Mouse (Mus musculus) midbrain, embryonic 12.5 days (tissue): ENCODE results near the gene Usp25. TPM values are rescaled to one million over a fixed set of nuclear protein-coding genes. Genes with fewer than 3 reads are reported as not detected.

Source experiments
- ATAC-seq: fragments of 200-750 bp; cut with Nextera tagmentation; 2 replicates; pipeline ENCODE4 v1.8.0; 2017; ENCODE audit warnings: low read depth, moderate TSS enrichment, moderate library complexity; ENCODE audit not compliant: low FRiP score
- H3K27ac ChIP-seq: fragments of 300-500 bp; sonication (generic); replicated peaks from 2 replicates; pipeline ENCODE4 v1.5.1; 2016; ENCODE audit warnings: mild to moderate bottlenecking
- H3K27me3 ChIP-seq: fragments of 300-500 bp; sonication (generic); 2 replicates; pipeline ENCODE4 v1.6.1; 2016; ENCODE audit warnings: mild to moderate bottlenecking
- H3K36me3 ChIP-seq: fragments of 300-500 bp; sonication (generic); 2 replicates; pipeline ENCODE4 v1.6.1; 2016
- H3K4me1 ChIP-seq: fragments of 300-500 bp; sonication (generic); 2 replicates; pipeline ENCODE4 v1.6.1; 2016
- H3K4me2 ChIP-seq: fragments of 300-500 bp; sonication (generic); replicated peaks from 2 replicates; pipeline ENCODE4 v1.6.1; 2016; ENCODE audit warnings: mild to moderate bottlenecking, moderate library complexity
- H3K4me3 ChIP-seq: fragments of 300-500 bp; sonication (generic); 2 replicates; pipeline ENCODE4 v1.5.1; 2016; ENCODE audit warnings: mild to moderate bottlenecking
- H3K9ac ChIP-seq: fragments of 300-500 bp; sonication (generic); replicated peaks from 2 replicates; pipeline ENCODE4 v1.6.1; 2016; ENCODE audit warnings: mild to moderate bottlenecking, moderate library complexity
- H3K9me3 ChIP-seq: fragments of 300-500 bp; sonication (generic); 2 replicates; pipeline ENCODE4 v1.6.1; 2016; ENCODE audit warnings: mild to moderate bottlenecking
- WGBS: fragments of 180-500 bp; shearing (Covaris S2); methylation state at CpG from one replicate; pipeline ENCODE4 v1.1.7; 2016; 5-methylcytosine and 5-hydroxymethylcytosine counted together
- polyA plus RNA-seq: library from polyadenylated mRNA; unstranded; fragments of >200 nt; fragmentation: Nextera tagmentation; extraction: Ambion mirVana; gene quantifications from 2 replicates; pipeline ENCODE4 v1.2.1, GENCODE M21; 2016

The Usp25 gene
- 19.9 TPM in 2 replicates for polyA plus RNA-seq

GRCm38 (mm10) chr16:77013427-77014320 lies at the start of gene Usp25:
Usp25 (plus strand) TSS chr16:77013706.
- H3K9me3 ChIP-seq, result no peaks in the 10 kb centered on the region
- peak within 1 kb of the TSS; percentile 67 for H3K4me2 ChIP-seq
- no peaks in the 10 kb centered on the region for H3K36me3 ChIP-seq
- H3K4me3 ChIP-seq, result peak within 1 kb of the TSS; percentile 87
- H3K4me1 ChIP-seq, result peaks cover 11% of the 10 kb centered on the region; the same call in 1 of the 2 replicates
- WGBS, result 1% methylated on average over 103 of the region's 126 CpGs
- H3K9ac ChIP-seq, result peak within 1 kb of the TSS; percentile 76
- peak; percentile 97 for ATAC-seq
- H3K27me3 ChIP-seq, result no peaks in the 10 kb centered on the region
- peak within 1 kb of the TSS; percentile 81 for H3K27ac ChIP-seq

GRCm38 (mm10) chr16:76967593-76968275 lies 45.8 kb upstream of the Usp25 start:
- Histone ChIP-seq H3K36me3 (no peaks in the 10 kb centered on the region), H3K4me3 (no peak overlapping the region), H3K9me3 (no peaks in the 10 kb centered on the region), H3K27ac (no peak overlapping the region), H3K4me1 (no peaks in the 10 kb centered on the region), H3K4me2 (no peak overlapping the region), H3K9ac (no peak overlapping the region), H3K27me3 (no peaks in the 10 kb centered on the region)
- 93% methylated on average over 3 of the region's 3 CpGs for WGBS
- ATAC-seq, result no peak

GRCm38 (mm10) chr16:76971211-76971610 lies 42.3 kb upstream of the Usp25 start:
- ATAC-seq, result no peak
- whole genome bisulfite sequencing, result 24% methylated on average over 5 of the region's 5 CpGs
- Histone ChIP-seq H3K4me1 (no peaks in the 10 kb centered on the region), H3K9ac (no peak overlapping the region), H3K27ac (no peak overlapping the region), H3K27me3 (no peaks in the 10 kb centered on the region), H3K36me3 (no peaks in the 10 kb centered on the region), H3K4me3 (no peak overlapping the region), H3K9me3 (no peaks in the 10 kb centered on the region), H3K4me2 (no peak overlapping the region)

GRCm38 (mm10) chr16:76976787-76977430 lies 36.6 kb upstream of the Usp25 start:
- H3K9ac ChIP-seq, result no peak overlapping the region
- no peaks in the 10 kb centered on the region for H3K36me3 ChIP-seq
- no peak overlapping the region for H3K4me3 ChIP-seq
- no peak overlapping the region for H3K4me2 ChIP-seq
- H3K27me3 ChIP-seq, result no peaks in the 10 kb centered on the region
- no peak for ATAC-seq
- WGBS, result 84% methylated on average over 5 of the region's 5 CpGs
- H3K27ac ChIP-seq, result no peak overlapping the region
- H3K4me1 ChIP-seq, result no peaks in the 10 kb centered on the region
- H3K9me3 ChIP-seq, result no peaks in the 10 kb centered on the region

GRCm38 (mm10) chr16:76983696-76984095 lies 29.8 kb upstream of the Usp25 start:
- WGBS, result 86% methylated on average over 6 of the region's 6 CpGs
- no peak overlapping the region for H3K4me3 ChIP-seq

GRCm38 (mm10) chr16:76987711-76988110 lies 25.8 kb upstream of the Usp25 start:
- WGBS, result 83% methylated on average over 4 of the region's 4 CpGs

More at GRCm38 (mm10) chr16:76983696-76984095, 29.8 kb upstream of the Usp25 start:
- Histone ChIP-seq H3K27me3 (no peaks in the 10 kb centered on the region), H3K36me3 (no peaks in the 10 kb centered on the region), H3K9ac (no peak overlapping the region), H3K4me2 (no peak overlapping the region), H3K4me1 (no peaks in the 10 kb centered on the region), H3K27ac (no peak overlapping the region), H3K9me3 (no peaks in the 10 kb centered on the region)
- ATAC-seq, result no peak

GRCm38 (mm10) chr16:77003900-77004299 lies 9.6 kb upstream of the Usp25 start:
- ATAC-seq, result no peak
- WGBS, result 92% methylated on average over 3 of the region's 3 CpGs
- Histone ChIP-seq H3K4me3 (no peak overlapping the region), H3K36me3 (no peaks in the 10 kb centered on the region), H3K4me2 (no peak overlapping the region), H3K4me1 (no peaks in the 10 kb centered on the region), H3K27me3 (no peaks in the 10 kb centered on the region), H3K9me3 (no peaks in the 10 kb centered on the region), H3K27ac (no peak overlapping the region), H3K9ac (no peak overlapping the region)

More at GRCm38 (mm10) chr16:76987711-76988110, 25.8 kb upstream of the Usp25 start:
- Histone ChIP-seq H3K4me3 (no peak overlapping the region), H3K27ac (no peak overlapping the region), H3K27me3 (no peaks in the 10 kb centered on the region), H3K4me2 (no peak overlapping the region), H3K9ac (no peak overlapping the region), H3K36me3 (no peaks in the 10 kb centered on the region), H3K4me1 (no peaks in the 10 kb centered on the region), H3K9me3 (no peaks in the 10 kb centered on the region)
- no peak for ATAC-seq

- H3K4me1 ChIP-seq, result 0 out of 2 replicates have a peak, but pooled peaks cover under 1% of the 10 kb centered on the region
- H3K27ac ChIP-seq, result no peak overlapping the region
- H3K36me3 ChIP-seq, result no peaks in the 10 kb centered on the region
- H3K9me3 ChIP-seq, result no peaks in the 10 kb centered on the region
- 86% methylated on average over 5 of the region's 5 CpGs for WGBS
- H3K27me3 ChIP-seq, result no peaks in the 10 kb centered on the region
- no peak overlapping the region for H3K4me3 ChIP-seq
- no peak for ATAC-seq
- no peak overlapping the region for H3K9ac ChIP-seq
- H3K4me2 ChIP-seq, result no peak overlapping the region
Measured at GRCm38 (mm10) chr16:77009173-77009572, 4.3 kb upstream of the Usp25 start.

- peak overlapping the region; percentile 87 for H3K4me3 ChIP-seq
- WGBS, result 3% methylated on average over 17 of the region's 17 CpGs
- H3K4me1 ChIP-seq, result peaks cover 15% of the 10 kb centered on the region
- peak overlapping the region; percentile 76 for H3K9ac ChIP-seq
- ATAC-seq, result no peak
- H3K4me2 ChIP-seq, result peak overlapping the region; percentile 67
- H3K9me3 ChIP-seq, result no peaks in the 10 kb centered on the region
- H3K27me3 ChIP-seq, result no peaks in the 10 kb centered on the region
- peak overlapping the region; percentile 81; the same call in 1 of the 2 replicates for H3K27ac ChIP-seq
- no peaks in the 10 kb centered on the region for H3K36me3 ChIP-seq
Measured at GRCm38 (mm10) chr16:77014321-77015211, 1.1 kb downstream of the Usp25 start.

GRCm38 (mm10) chr16:77015380-77016346 lies 2.2 kb downstream of the Usp25 start:
- no peaks in the 10 kb centered on the region for H3K27me3 ChIP-seq
- no peaks in the 10 kb centered on the region for H3K9me3 ChIP-seq
- 64% methylated on average over 4 of the region's 4 CpGs for WGBS
- no peak for ATAC-seq
- peak overlapping the region; percentile 87; the same call in 1 of the 2 replicates for H3K4me3 ChIP-seq
- H3K36me3 ChIP-seq, result no peaks in the 10 kb centered on the region
- H3K4me1 ChIP-seq, result peaks cover 22% of the 10 kb centered on the region
- peak overlapping the region; percentile 67 for H3K4me2 ChIP-seq
- no peak overlapping the region for H3K27ac ChIP-seq
- H3K9ac ChIP-seq, result no peak overlapping the region
